Mouse (Mus musculus) stomach, postnatal 0 days (tissue): Measurements from ENCODE around the gene Tagln2. TPM values are rescaled to one million over a fixed set of nuclear protein-coding genes. Genes with fewer than 3 reads are reported as not detected.
A peak's percentile ranks its signal among the peaks of the same experiment; 100 is the strongest.

Experiments used
- ATAC-seq: fragments of 200-750 bp; cut with Nextera tagmentation; 2 replicates; pipeline ENCODE4 v1.8.0; 2017; ENCODE audit not compliant: low FRiP score, low TSS enrichment
- DNase-seq: peaks from one replicate; pipeline ENCODE4 v3.0.0-alpha.2; 2016; ENCODE audit warnings: low spot score
- H3K27ac ChIP-seq: fragments of 300-500 bp; sonication (generic); replicated peaks from 2 replicates; pipeline ENCODE4 v1.5.1; 2014; ENCODE audit warnings: mild to moderate bottlenecking, control low read depth
- H3K27me3 ChIP-seq: fragments of 300-500 bp; sonication (generic); 2 replicates; pipeline ENCODE4 v1.6.1; 2014; ENCODE audit warnings: low read length; ENCODE audit not compliant: control insufficient read depth, insufficient read depth
- H3K36me3 ChIP-seq: fragments of 300-500 bp; sonication (generic); 2 replicates; pipeline ENCODE4 v1.6.1; 2014; ENCODE audit warnings: low read length, mixed read lengths; ENCODE audit not compliant: control insufficient read depth, insufficient read depth
- H3K4me1 ChIP-seq: fragments of 300-500 bp; sonication (generic); replicated peaks from 2 replicates; pipeline ENCODE4 v1.6.1; 2014; ENCODE audit warnings: antibody characterized with exemption; ENCODE audit not compliant: control insufficient read depth, insufficient read depth
- H3K4me2 ChIP-seq: fragments of 300-500 bp; sonication (generic); replicated peaks from 2 replicates; pipeline ENCODE4 v1.6.1; 2014; ENCODE audit warnings: low read depth, mild to moderate bottlenecking, control low read depth, moderate library complexity
- H3K4me3 ChIP-seq: fragments of 300-500 bp; sonication (generic); 2 replicates; pipeline ENCODE4 v1.5.1; 2014; ENCODE audit warnings: low read depth, low read length, control low read depth
- H3K9ac ChIP-seq: fragments of 300-500 bp; sonication (generic); 2 replicates; pipeline ENCODE4 v1.6.1; 2014; ENCODE audit warnings: mild to moderate bottlenecking, low read length, control low read depth, mixed read lengths
- H3K9me3 ChIP-seq: fragments of 300-500 bp; sonication (generic); 2 replicates; pipeline ENCODE4 v1.6.1; 2016; ENCODE audit warnings: low read length; ENCODE audit not compliant: control insufficient read depth
- CTCF ChIP-seq: IDR thresholded peaks from 2 replicates; pipeline ENCODE4 v1.5.1; 2016; ENCODE audit warnings: antibody characterized with exemption, low read depth, mild to moderate bottlenecking, moderate library complexity
- EP300 ChIP-seq: optimal IDR thresholded peaks from 2 replicates; pipeline ENCODE3; 2016; ENCODE audit warnings: antibody characterized with exemption
- WGBS: fragments of 180-500 bp; shearing (Covaris S2); extraction: QIAGEN DNeasy Blood & Tissue Kit; methylation state at CpG from one replicate; pipeline ENCODE4 v1.1.7; 2014; 5-methylcytosine and 5-hydroxymethylcytosine counted together
- polyA plus RNA-seq: library from polyadenylated mRNA; unstranded; fragments of >200 nt; fragmentation: Nextera tagmentation; extraction: Ambion mirVana; gene quantifications from 2 replicates; pipeline ENCODE4 v1.2.1, GENCODE M21; 2015

Tagln2 gene
- polyA plus RNA-seq, 1 experiment from 2014 or later, result 564 TPM

- no peak overlapping the region for H3K27ac ChIP-seq
- TF ChIP-seq EP300, result no peak
- no peak for TF ChIP-seq CTCF
- no peak overlapping the region for H3K9ac ChIP-seq
- 73% methylated on average over 3 of the region's 3 CpGs for WGBS
- ATAC-seq, result no peak
- no peak overlapping the region for H3K4me3 ChIP-seq
- no peak overlapping the region for H3K4me2 ChIP-seq
- no peaks in the 10 kb centered on the region for H3K27me3 ChIP-seq
- no peaks in the 10 kb centered on the region; the same call in 1 of the 2 replicates for H3K4me1 ChIP-seq
- H3K36me3 ChIP-seq, result no peaks in the 10 kb centered on the region
- H3K9me3 ChIP-seq, result no peaks in the 10 kb centered on the region
- no peak for DNase-seq
These were observed 25.7 kb upstream of the Tagln2 start for GRCm38 (mm10) chr1:172474196-172474595.

- Histone ChIP-seq H3K27me3 (no peaks in the 10 kb centered on the region), H3K4me2 (no peak within 1 kb of the TSS), H3K9me3 (no peaks in the 10 kb centered on the region), H3K27ac (no peak within 1 kb of the TSS), H3K36me3 (no peaks in the 10 kb centered on the region), H3K4me3 (no peak within 1 kb of the TSS), H3K4me1 (no peaks in the 10 kb centered on the region), H3K9ac (no peak within 1 kb of the TSS)
- peak; percentile 72 for ATAC-seq
- 39% methylated on average over 7 of the region's 7 CpGs for WGBS
- no peak for DNase-seq
- no peak for TF ChIP-seq CTCF
- TF ChIP-seq EP300, result no peak
These were observed 24.6 kb upstream of the Tagln2 start, which contains the start of gene Slamf9 for GRCm38 (mm10) chr1:172475054-172475741. TSS of gene Slamf9 (plus strand) at chr1:172475358.

GRCm38 (mm10) chr1:172478020-172478419, 21.8 kb upstream of the Tagln2 start:
- no peak for TF ChIP-seq EP300
- no peak for TF ChIP-seq CTCF
- Histone ChIP-seq H3K4me2 (no peak overlapping the region), H3K9ac (no peak overlapping the region), H3K27ac (no peak overlapping the region), H3K9me3 (no peaks in the 10 kb centered on the region), H3K36me3 (no peaks in the 10 kb centered on the region), H3K4me3 (no peak overlapping the region), H3K27me3 (no peaks in the 10 kb centered on the region), H3K4me1 (0 out of 2 replicates have a peak, but pooled peaks cover 2% of the 10 kb centered on the region)
- 74% methylated on average over 5 of the region's 5 CpGs for WGBS
- ATAC-seq (no peak), DNase-seq (no peak)

- Histone ChIP-seq H3K4me3 (no peak overlapping the region), H3K4me2 (no peak overlapping the region), H3K27me3 (no peaks in the 10 kb centered on the region), H3K4me1 (peaks cover 7% of the 10 kb centered on the region; the same call in 1 of the 2 replicates), H3K27ac (no peak overlapping the region), H3K9me3 (no peaks in the 10 kb centered on the region), H3K36me3 (no peaks in the 10 kb centered on the region), H3K9ac (no peak overlapping the region)
- ATAC-seq (no peak), DNase-seq (no peak)
- WGBS, result 84% methylated on average over 4 of the region's 4 CpGs
- no peak for TF ChIP-seq CTCF
- TF ChIP-seq EP300, result no peak
These were observed 19.5 kb upstream of the Tagln2 start for GRCm38 (mm10) chr1:172480376-172480775.

GRCm38 (mm10) chr1:172481111-172481510, 18.7 kb upstream of the Tagln2 start:
- 0 out of 2 replicates have a peak overlapping the region, but pooled peaks have one; percentile 35 for H3K9ac ChIP-seq
- peak overlapping the region; percentile 85 for H3K4me2 ChIP-seq
- H3K9me3 ChIP-seq, result no peaks in the 10 kb centered on the region
- TF ChIP-seq EP300, result no peak
- no peak for TF ChIP-seq CTCF
- H3K4me3 ChIP-seq, result peak overlapping the region; percentile 58; the same call in 1 of the 2 replicates
- ATAC-seq, result no peak
- 13% methylated on average over 13 of the region's 13 CpGs for WGBS
- peaks cover 7% of the 10 kb centered on the region; the same call in 1 of the 2 replicates for H3K4me1 ChIP-seq
- no peaks in the 10 kb centered on the region for H3K27me3 ChIP-seq
- H3K27ac ChIP-seq, result 0 out of 2 replicates have a peak overlapping the region, but pooled peaks have one; percentile 61
- H3K36me3 ChIP-seq, result no peaks in the 10 kb centered on the region
- no peak for DNase-seq

- peak within 1 kb of the TSS; percentile 58 for H3K4me3 ChIP-seq
- under 1% methylated on average over 38 of the region's 38 CpGs for WGBS
These were observed 18.1 kb upstream of the Tagln2 start, which contains the start of gene Igsf9 for GRCm38 (mm10) chr1:172481540-172482280. TSS of gene Igsf9 (plus strand) at chr1:172481788.

More at GRCm38 (mm10) chr1:172481540-172482280, 18.1 kb upstream of the Tagln2 start, which contains the start of gene Igsf9:
- H3K27me3 ChIP-seq, result no peaks in the 10 kb centered on the region
- TF ChIP-seq CTCF, result peak; percentile 80
- no peak for TF ChIP-seq EP300
- DNase-seq, result peak; percentile 93
- peak within 1 kb of the TSS; percentile 88 for H3K27ac ChIP-seq
- H3K9me3 ChIP-seq, result no peaks in the 10 kb centered on the region
- peak; percentile 90 for ATAC-seq
- H3K4me2 ChIP-seq, result peak within 1 kb of the TSS; percentile 85
- H3K4me1 ChIP-seq, result peaks cover 7% of the 10 kb centered on the region; the same call in 1 of the 2 replicates
- no peaks in the 10 kb centered on the region for H3K36me3 ChIP-seq
- peak within 1 kb of the TSS; percentile 51 for H3K9ac ChIP-seq
